In the genomic region with DNA sequence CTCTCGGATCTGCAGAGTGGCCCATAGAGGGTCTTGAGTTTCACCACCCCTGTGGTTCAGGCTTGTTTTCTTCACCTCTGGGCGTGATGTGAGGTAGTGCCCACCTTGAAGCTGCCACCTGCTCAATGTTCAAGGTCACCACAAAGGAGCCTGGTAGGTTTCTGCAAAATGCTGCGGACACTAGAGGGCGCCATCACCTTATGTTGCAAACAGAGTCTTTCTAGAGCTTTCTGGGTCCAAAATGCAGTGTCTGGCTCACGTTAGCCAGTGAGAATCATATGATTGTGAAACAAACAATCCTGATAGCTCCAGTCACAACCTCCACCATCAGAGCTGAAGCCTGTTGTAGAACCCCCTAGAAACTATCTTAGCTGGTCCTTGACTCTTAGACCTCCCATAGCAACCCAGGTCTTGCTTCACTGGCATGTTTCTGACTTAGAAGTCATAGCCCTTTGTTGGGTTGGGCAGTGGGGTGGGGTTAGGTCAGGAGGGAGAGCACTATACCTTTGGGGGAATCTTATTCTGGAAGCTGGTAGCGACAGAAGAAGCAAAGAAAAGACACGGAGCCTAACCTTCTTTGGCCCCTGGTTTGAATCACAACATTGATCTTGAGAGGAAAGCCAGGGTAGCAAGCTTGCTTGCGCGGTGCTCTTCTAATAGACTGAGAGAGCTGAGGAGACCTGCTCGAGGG, we compare ENCODE assay signal across 9 mouse cellular contexts.
DNase-seq lines count a peak whose midpoint lies in the region; TF ChIP-seq lines count a peak whose summit lies in the region.
"Had no signal": no experiment of that assay in that cellular context is flagged by ENCODE, and none has a peak within 500 bp of the region (broad histone marks: within the 10 kb centered on the region; RNA-seq: fewer than 3 reads in every experiment).

No protein-coding gene starts in this region.

- H3K4me1 ChIP-seq in ES-E14 (ENCODE audit: control insufficient read depth in 2 of 2, insufficient read depth in 2 of 2, low read length in 2 of 2, poor library complexity in 1 of 2), result peaks cover 0 to 2% of the 10 kb centered on the region in 2 experiments; a peak in 2 of 4 replicates

- no peaks in the 10 kb centered on the region for H3K9me3 ChIP-seq in ES-E14 (ENCODE audit: control insufficient read depth, insufficient read depth, low read depth, low read length)
- H3K9me3 ChIP-seq: liver, embryonic 15.5 days had no signal

- in situ Hi-C loops in ES-E14 (cut with MboI; ENCODE audit: low sequenced_read_pairs in 2 of 2, unreplicated experiment in 2 of 2), result loop anchor here in 1 of 2 experiments (25.0 kb wide), 1 partner anchor 526 kb away; the partner anchor contains the start of gene Rcan1

- H3K27ac ChIP-seq in ES-E14 (ENCODE audit: insufficient read depth, low read depth, low read length, poor library complexity, severe bottlenecking), result no peak overlapping the region
- H3K27ac ChIP-seq in layer of hippocampus, adult 2 months, result 0 out of 2 replicates have a peak overlapping the region, but pooled peaks have one; percentile 5
- H3K27ac ChIP-seq: liver, embryonic 15.5 days had no signal

- H3K4me3 ChIP-seq in ES-E14 (ENCODE audit: insufficient read depth in 1 of 2, low read depth in 1 of 2, low read length in 2 of 2, poor library complexity in 1 of 2, severe bottlenecking in 1 of 2), result no peak overlapping the region
- no peak overlapping the region for H3K4me3 ChIP-seq in layer of hippocampus, adult 2 months
- H3K4me3 ChIP-seq: liver, embryonic 15.5 days had no signal

- no peak for TF ChIP-seq POLR2A in brain, embryonic 14.5 days (IDR thresholded peaks at IDR 0.05; ENCODE audit: borderline replicate concordance, extremely low read depth, insufficient read depth, insufficient read length, poor library complexity, severe bottlenecking)

- H3K36me3 ChIP-seq in ES-E14 (ENCODE audit: control insufficient read depth, insufficient read depth, low read length, poor library complexity, severe bottlenecking), result no peaks in the 10 kb centered on the region
- H3K36me3 ChIP-seq: liver, embryonic 15.5 days had no signal

- intact Hi-C loops in heart, postnatal 25 days (cut with DNase I), result loop anchor here (1.0 to 5.0 kb wide), 3 partner anchors 122 to 350 kb away; partner anchors contain the start of genes Gm49711, Mrps6 and Slc5a3

- H3K9ac ChIP-seq in ES-E14 (ENCODE audit: insufficient read depth, low read depth, low read length, poor library complexity, severe bottlenecking), result no peak overlapping the region
- H3K9ac ChIP-seq: liver, embryonic 15.5 days had no signal

- TF ChIP-seq CTCF in brain, embryonic 14.5 days (IDR thresholded peaks at IDR 0.05; ENCODE audit: borderline replicate concordance, extremely low read depth, insufficient read depth, insufficient read length), result peak; percentile 91
- peak; percentile 92 for TF ChIP-seq CTCF in layer of hippocampus, adult 2 months (conservative IDR thresholded peaks at IDR 0.05)

- DNase-seq in ES-E14 (ENCODE audit: low read depth, low spot score), result peak; percentile 89
- peak; percentile 94 for DNase-seq in brain, embryonic 14.5 days (ENCODE audit: low read depth)
- DNase-seq in fibroblast of lung, adult 2 months (ENCODE audit: low read depth), result peak; percentile 70
- DNase-seq in heart, postnatal 25 days (ENCODE audit: low spot score), result peak; percentile 45
- peak; percentile 66 to 84 for DNase-seq in layer of hippocampus, adult 2 months (ENCODE audit: low spot score in 2 of 2)
- DNase-seq in lung, postnatal 25 days (ENCODE audit: low spot score), result peak; percentile 76
- DNase-seq in right cerebral cortex, postnatal 10 days (ENCODE audit: low spot score in 2 of 2), result peak; percentile 83 to 91
- peak; percentile 91 for DNase-seq in urinary bladder, postnatal 14 days (ENCODE audit: low spot score)

TF ChIP-seq in ES-E14, 5 proteins besides CTCF, POLR2A, EP300 and RAD21:
- TF ChIP-seq ZNF384 (IDR thresholded peaks at IDR 0.05; ENCODE audit: low read depth, low read length) (no peak), ZC3H11A (IDR thresholded peaks at IDR 0.05; ENCODE audit: borderline replicate concordance, low read depth, low read length) (peak; percentile 72)
